Mouse (Mus musculus) thymus, postnatal 14 days (tissue): ENCODE measurements at regions not wholly inside any gene's neighbourhood (a gene's known extent, or its start where the extent isn't known, plus 50 kb on each side); places are given as distances from the start of the nearest gene placed in this dataset.

ENCODE experiments used
- DNase-seq: peaks from one replicate; pipeline ENCODE4 v3.0.0; 2021

GRCm38 (mm10) chr7:36829710-36830109, 131.8 kb downstream of the Tshz3 start:
- no peak for DNase-seq

- no peak for DNase-seq
Measured at GRCm38 (mm10) chr7:36830155-36830554, 132.2 kb downstream of the Tshz3 start.

GRCm38 (mm10) chr7:36848279-36848678, 150.4 kb downstream of the Tshz3 start:
- DNase-seq: no peak

- DNase-seq: no peak
Measured at GRCm38 (mm10) chr7:36851275-36851889, 153.5 kb downstream of the Tshz3 start.

- DNase-seq: no peak
Measured at GRCm38 (mm10) chr7:36854308-36854707, 156.4 kb downstream of the Tshz3 start.

GRCm38 (mm10) chr7:36859428-36859827, 161.5 kb downstream of the Tshz3 start:
- DNase-seq: no peak

GRCm38 (mm10) chr7:36862481-36862880, 164.6 kb downstream of the Tshz3 start:
- DNase-seq: no peak

GRCm38 (mm10) chr7:36863745-36864144, 165.8 kb downstream of the Tshz3 start:
- no peak for DNase-seq

- no peak for DNase-seq
Measured at GRCm38 (mm10) chr7:36864675-36865074, 166.8 kb downstream of the Tshz3 start.

- DNase-seq: no peak
Measured at GRCm38 (mm10) chr7:36866602-36867001, 168.7 kb downstream of the Tshz3 start.

GRCm38 (mm10) chr7:36874004-36874403, 176.1 kb downstream of the Tshz3 start:
- DNase-seq: no peak

- DNase-seq: no peak
Measured at GRCm38 (mm10) chr7:36877686-36878085, 179.8 kb downstream of the Tshz3 start.

- DNase-seq: no peak
Measured at GRCm38 (mm10) chr7:36892776-36893500, 195.0 kb downstream of the Tshz3 start.

GRCm38 (mm10) chr7:36896339-36896738, 198.4 kb downstream of the Tshz3 start:
- DNase-seq: no peak

GRCm38 (mm10) chr7:36901537-36901936, 203.6 kb downstream of the Tshz3 start:
- DNase-seq: no peak

GRCm38 (mm10) chr7:36913304-36913703, 215.4 kb downstream of the Tshz3 start:
- no peak for DNase-seq

- no peak for DNase-seq
Measured at GRCm38 (mm10) chr7:36914261-36914660, 216.3 kb downstream of the Tshz3 start.

- DNase-seq: no peak
Measured at GRCm38 (mm10) chr7:36915171-36915570, 217.3 kb downstream of the Tshz3 start.

GRCm38 (mm10) chr7:36917011-36917410, 219.1 kb downstream of the Tshz3 start:
- DNase-seq: no peak

- no peak for DNase-seq
Measured at GRCm38 (mm10) chr7:36919413-36919812, 221.5 kb downstream of the Tshz3 start.

GRCm38 (mm10) chr7:36921003-36921402, 223.1 kb downstream of the Tshz3 start:
- DNase-seq: no peak

- DNase-seq: no peak
Measured at GRCm38 (mm10) chr7:36933490-36933889, 235.6 kb downstream of the Tshz3 start.

- DNase-seq: no peak
Measured at GRCm38 (mm10) chr7:36934792-36935555, 237.1 kb downstream of the Tshz3 start.

- no peak for DNase-seq
Measured at GRCm38 (mm10) chr7:36940611-36941010, 242.7 kb downstream of the Tshz3 start.
